Mouse (Mus musculus): ENCODE measurements around the gene Mvb12b. TPM values are rescaled to one million over a fixed set of nuclear protein-coding genes. Genes with fewer than 3 reads are reported as not detected.
A peak's percentile ranks its signal among the peaks of the same experiment; 100 is the strongest.

Mvb12b gene
- polyA plus RNA-seq, 1 experiment from 2014 or later, result 16.6 TPM

GRCm38 (mm10) chr2:33760571-33760991, 127.2 kb downstream of the Mvb12b start:
- Histone ChIP-seq H3K36me3 (no peaks in the 10 kb centered on the region), H3K4me3 (no peak overlapping the region), H3K9me3 (replicated peaks) (no peaks in the 10 kb centered on the region), H3K4me2 (no peak overlapping the region), H3K9ac (no peak overlapping the region), H3K4me1 (replicated peaks) (peaks cover 8% of the 10 kb centered on the region), H3K27ac (ENCODE audit: poor library complexity, severe bottlenecking) (no peak overlapping the region), H3K27me3 (replicated peaks) (no peaks in the 10 kb centered on the region)
- WGBS, result 75% methylated on average over 13 of the region's 13 CpGs
- ATAC-seq (ENCODE audit: insufficient number of reproducible peaks, low FRiP score), result no peak

DNA sequence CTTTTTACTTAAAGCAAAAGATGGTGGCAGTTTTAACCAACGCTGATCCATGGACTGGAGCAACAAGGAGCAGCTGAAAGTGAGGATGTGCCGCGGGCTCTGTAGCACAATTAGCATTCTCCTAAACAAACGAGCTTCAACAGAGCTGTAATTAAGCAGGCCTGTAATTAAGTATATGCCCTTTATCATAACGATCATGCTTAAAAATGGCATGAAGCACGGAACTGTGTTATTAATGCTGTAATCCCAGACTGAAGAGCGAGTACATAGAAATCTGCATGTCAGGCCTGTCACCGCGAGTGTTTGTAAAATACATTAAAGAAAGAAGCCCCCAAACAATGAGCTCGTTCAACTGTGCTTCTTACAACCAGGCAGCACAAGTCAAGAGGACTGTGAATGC, 128.3 kb downstream of the Mvb12b start:
- WGBS, result 73% methylated on average over 10 of the region's 10 CpGs
- Histone ChIP-seq H3K4me2 (no peak overlapping the region), H3K27ac (ENCODE audit: poor library complexity, severe bottlenecking) (no peak overlapping the region), H3K9me3 (replicated peaks) (no peaks in the 10 kb centered on the region), H3K4me1 (replicated peaks) (peaks cover 19% of the 10 kb centered on the region), H3K9ac (no peak overlapping the region), H3K27me3 (replicated peaks) (no peaks in the 10 kb centered on the region), H3K36me3 (no peaks in the 10 kb centered on the region), H3K4me3 (no peak overlapping the region)
- ATAC-seq (ENCODE audit: insufficient number of reproducible peaks, low FRiP score), result no peak

GRCm38 (mm10) chr2:33755633-33756020, 132.1 kb downstream of the Mvb12b start:
- Histone ChIP-seq H3K4me2 (no peak overlapping the region), H3K27ac (ENCODE audit: poor library complexity, severe bottlenecking) (no peak overlapping the region), H3K36me3 (no peaks in the 10 kb centered on the region), H3K4me3 (no peak overlapping the region), H3K4me1 (replicated peaks) (peaks cover 30% of the 10 kb centered on the region), H3K9me3 (replicated peaks) (no peaks in the 10 kb centered on the region), H3K27me3 (replicated peaks) (no peaks in the 10 kb centered on the region), H3K9ac (no peak overlapping the region)
- 66% methylated on average over 6 of the region's 6 CpGs for WGBS
- no peak for ATAC-seq (ENCODE audit: insufficient number of reproducible peaks, low FRiP score)

- no peak for ATAC-seq (ENCODE audit: insufficient number of reproducible peaks, low FRiP score)
- Histone ChIP-seq H3K27me3 (replicated peaks) (no peaks in the 10 kb centered on the region), H3K4me2 (no peak overlapping the region), H3K4me3 (no peak overlapping the region), H3K9me3 (replicated peaks) (no peaks in the 10 kb centered on the region), H3K4me1 (replicated peaks) (peaks cover 30% of the 10 kb centered on the region), H3K9ac (no peak overlapping the region), H3K36me3 (no peaks in the 10 kb centered on the region), H3K27ac (ENCODE audit: poor library complexity, severe bottlenecking) (no peak overlapping the region)
- 54% methylated on average over 7 of the region's 7 CpGs for WGBS
Measured at GRCm38 (mm10) chr2:33754980-33755632, 132.6 kb downstream of the Mvb12b start.

DNA sequence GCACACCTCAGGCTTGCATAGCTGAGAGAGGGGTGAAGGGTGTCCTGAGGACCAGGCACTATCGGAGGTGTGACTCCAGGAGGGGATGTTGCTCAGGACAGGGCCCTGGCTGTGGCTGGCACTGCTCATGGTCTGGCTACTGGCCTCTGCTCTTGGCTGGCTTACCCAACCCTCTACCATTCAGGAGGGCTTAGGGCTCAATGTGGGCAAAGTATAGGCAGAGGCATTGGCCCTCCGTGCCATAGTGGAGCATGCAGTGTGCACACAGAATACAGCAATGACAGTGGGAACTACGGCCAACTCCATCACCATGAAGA, 133.5 kb downstream of the Mvb12b start:
- peak overlapping the region; percentile 29; the same call in 1 of the 2 replicates for H3K9ac ChIP-seq
- peaks cover 6% of the 10 kb centered on the region; the same call in 1 of the 2 replicates for H3K36me3 ChIP-seq
- H3K27ac ChIP-seq (ENCODE audit: poor library complexity, severe bottlenecking), result peak overlapping the region; percentile 47; the same call in 1 of the 2 replicates
- peak overlapping the region; percentile 11 for H3K4me2 ChIP-seq
- peaks cover 30% of the 10 kb centered on the region for H3K4me1 ChIP-seq (replicated peaks)
- H3K9me3 ChIP-seq (replicated peaks), result no peaks in the 10 kb centered on the region
- 89% methylated on average over 3 of the region's 3 CpGs for WGBS
- no peak for ATAC-seq (ENCODE audit: insufficient number of reproducible peaks, low FRiP score)
- no peak overlapping the region for H3K4me3 ChIP-seq
- no peaks in the 10 kb centered on the region for H3K27me3 ChIP-seq (replicated peaks)

- Histone ChIP-seq H3K9ac (peak overlapping the region; percentile 29; the same call in 1 of the 2 replicates), H3K36me3 (peaks cover 10% of the 10 kb centered on the region; the same call in 1 of the 2 replicates), H3K9me3 (replicated peaks) (no peaks in the 10 kb centered on the region), H3K27ac (ENCODE audit: poor library complexity, severe bottlenecking) (peak overlapping the region; percentile 69), H3K4me3 (no peak overlapping the region), H3K4me2 (peak overlapping the region; percentile 11), H3K27me3 (replicated peaks) (no peaks in the 10 kb centered on the region), H3K4me1 (replicated peaks) (peaks cover 30% of the 10 kb centered on the region)
- ATAC-seq (ENCODE audit: insufficient number of reproducible peaks, low FRiP score), result peak; percentile 49; the same call in 1 of the 2 replicates
- 33% methylated on average over 15 of the region's 15 CpGs for WGBS
Measured at GRCm38 (mm10) chr2:33753630-33754316, 134.0 kb downstream of the Mvb12b start.

DNA sequence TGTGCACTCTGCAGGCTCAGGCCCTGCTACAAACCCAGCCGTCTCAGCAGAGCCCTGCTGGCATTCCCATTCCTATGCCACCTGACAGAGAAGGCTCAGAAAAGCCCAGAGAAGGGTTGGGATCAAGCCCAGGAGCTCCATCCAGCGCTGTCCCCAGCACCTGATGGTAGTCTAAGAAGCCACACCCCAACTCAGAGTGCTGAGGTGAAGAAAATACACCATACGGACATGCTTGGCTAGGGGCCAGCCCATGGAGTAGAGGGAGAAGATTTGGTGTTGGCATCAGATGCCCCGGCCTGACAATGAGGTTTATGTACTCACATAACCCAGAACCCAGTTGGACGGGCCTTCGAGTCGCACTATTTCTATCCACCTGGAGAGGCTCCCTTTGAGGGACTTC, 137.1 kb downstream of the Mvb12b start:
- H3K27ac ChIP-seq (ENCODE audit: poor library complexity, severe bottlenecking), result no peak overlapping the region
- H3K4me2 ChIP-seq, result no peak overlapping the region
- H3K4me3 ChIP-seq, result no peak overlapping the region
- peaks cover 10% of the 10 kb centered on the region; the same call in 1 of the 2 replicates for H3K36me3 ChIP-seq
- no peaks in the 10 kb centered on the region for H3K9me3 ChIP-seq (replicated peaks)
- peaks cover 31% of the 10 kb centered on the region for H3K4me1 ChIP-seq (replicated peaks)
- 87% methylated on average over 7 of the region's 7 CpGs for WGBS
- no peaks in the 10 kb centered on the region for H3K27me3 ChIP-seq (replicated peaks)
- no peak overlapping the region for H3K9ac ChIP-seq
- no peak for ATAC-seq (ENCODE audit: insufficient number of reproducible peaks, low FRiP score)

DNA sequence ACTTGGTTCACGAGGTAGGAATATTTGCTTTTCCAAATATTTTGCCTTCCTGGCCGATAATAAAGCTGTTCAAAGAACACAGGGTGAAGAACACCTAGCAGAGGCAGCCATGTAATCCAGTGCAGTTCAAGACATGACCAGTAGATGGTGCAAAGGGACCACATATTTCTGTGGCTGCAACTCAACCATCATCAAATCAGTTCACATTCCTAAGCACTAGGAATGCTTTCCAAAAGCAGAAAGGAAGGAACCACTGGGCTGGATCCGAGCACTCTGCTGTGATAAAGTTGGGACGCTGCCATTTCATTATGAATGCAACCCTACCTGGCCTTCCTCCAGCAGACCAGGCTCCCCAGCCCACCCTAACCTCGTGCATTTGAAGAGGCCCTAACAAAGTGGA, 141.3 kb downstream of the Mvb12b start:
- H3K4me2 ChIP-seq, result no peak overlapping the region
- H3K9me3 ChIP-seq (replicated peaks), result no peaks in the 10 kb centered on the region
- ATAC-seq (ENCODE audit: insufficient number of reproducible peaks, low FRiP score), result no peak
- no peaks in the 10 kb centered on the region for H3K27me3 ChIP-seq (replicated peaks)
- WGBS, result 10% methylated on average over 5 of the region's 5 CpGs
- H3K36me3 ChIP-seq, result peaks cover 10% of the 10 kb centered on the region; the same call in 1 of the 2 replicates
- no peak overlapping the region for H3K4me3 ChIP-seq
- no peak overlapping the region for H3K27ac ChIP-seq (ENCODE audit: poor library complexity, severe bottlenecking)
- H3K9ac ChIP-seq, result no peak overlapping the region
- peaks cover 3% of the 10 kb centered on the region for H3K4me1 ChIP-seq (replicated peaks)

GRCm38 (mm10) chr2:33745724-33746123, 142.0 kb downstream of the Mvb12b start:
- no peak for ATAC-seq (ENCODE audit: insufficient number of reproducible peaks, low FRiP score)

GRCm38 (mm10) chr2:33737128-33737527, 150.6 kb downstream of the Mvb12b start:
- Histone ChIP-seq H3K4me3 (no peak overlapping the region), H3K4me1 (replicated peaks) (no peaks in the 10 kb centered on the region; the same call in 1 of the 2 replicates), H3K27ac (ENCODE audit: poor library complexity, severe bottlenecking) (no peak overlapping the region), H3K9ac (no peak overlapping the region), H3K27me3 (replicated peaks) (peaks cover 9% of the 10 kb centered on the region; the same call in 1 of the 2 replicates), H3K36me3 (0 out of 2 replicates have a peak, but pooled peaks cover 4% of the 10 kb centered on the region), H3K4me2 (no peak overlapping the region), H3K9me3 (replicated peaks) (no peaks in the 10 kb centered on the region)
- WGBS, result 53% methylated on average over 3 of the region's 3 CpGs
- no peak for ATAC-seq (ENCODE audit: insufficient number of reproducible peaks, low FRiP score)

More at GRCm38 (mm10) chr2:33745724-33746123, 142.0 kb downstream of the Mvb12b start:
- Histone ChIP-seq H3K27me3 (replicated peaks) (no peaks in the 10 kb centered on the region), H3K27ac (ENCODE audit: poor library complexity, severe bottlenecking) (no peak overlapping the region), H3K4me2 (no peak overlapping the region), H3K9ac (no peak overlapping the region), H3K4me3 (no peak overlapping the region), H3K4me1 (replicated peaks) (peaks cover 3% of the 10 kb centered on the region), H3K36me3 (peaks cover 10% of the 10 kb centered on the region; the same call in 1 of the 2 replicates), H3K9me3 (replicated peaks) (no peaks in the 10 kb centered on the region)
- WGBS, result 88% methylated on average over 5 of the region's 5 CpGs

- 0 out of 2 replicates have a peak, but pooled peaks cover 5% of the 10 kb centered on the region for H3K36me3 ChIP-seq
- H3K4me2 ChIP-seq, result no peak overlapping the region
- H3K4me3 ChIP-seq, result no peak overlapping the region
- no peaks in the 10 kb centered on the region for H3K9me3 ChIP-seq (replicated peaks)
- 3% methylated on average over 2 of the region's 2 CpGs for whole genome bisulfite sequencing
- no peaks in the 10 kb centered on the region; the same call in 1 of the 2 replicates for H3K4me1 ChIP-seq (replicated peaks)
- ATAC-seq (ENCODE audit: insufficient number of reproducible peaks, low FRiP score), result no peak
- no peak overlapping the region for H3K27ac ChIP-seq (ENCODE audit: poor library complexity, severe bottlenecking)
- no peak overlapping the region for H3K9ac ChIP-seq
- peaks cover 9% of the 10 kb centered on the region; the same call in 1 of the 2 replicates for H3K27me3 ChIP-seq (replicated peaks)
Measured at GRCm38 (mm10) chr2:33736722-33737121, 151.0 kb downstream of the Mvb12b start.

All from heart, embryonic 12.5 days (tissue).